Mouse (Mus musculus): ENCODE measurements around the gene C530025M09Rik. TPM values are rescaled to one million over a fixed set of nuclear protein-coding genes. Genes with fewer than 3 reads are reported as not detected.

Gene C530025M09Rik
- total and polyA plus RNA-seq, 3 experiments, result not detected

GRCm38 (mm10) chr2:149804599-149805140 is 26.3 kb downstream of the C530025M09Rik start:
- no peak for DNase-seq (ENCODE audit: extremely low read depth)
- Histone ChIP-seq H3K36me3 (replicated peaks in 1 of 2; ENCODE audit: control insufficient read depth in 1 of 2, insufficient read depth in 1 of 2, low read length in 1 of 2) (no peaks in the 10 kb centered on the region), H3K4me1 (ENCODE audit: control insufficient read depth in 1 of 2, insufficient read depth in 2 of 2) (no peaks in the 10 kb centered on the region), H3K4me3 (replicated peaks in 1 of 3; ENCODE audit: low read depth in 2 of 3, low read length in 2 of 3, poor library complexity in 1 of 3) (no peak overlapping the region), H3K4me2 (ENCODE audit: insufficient read depth, low read depth, poor library complexity, severe bottlenecking) (no peak overlapping the region), H3K9ac (ENCODE audit: insufficient read depth, low read depth) (no peak overlapping the region), H3K9me3 (replicated peaks; ENCODE audit: low read length) (no peaks in the 10 kb centered on the region), H3K79me2 (replicated peaks; ENCODE audit: control insufficient read depth, extremely low read depth, insufficient read depth, poor library complexity, severe bottlenecking) (no peaks in the 10 kb centered on the region), H3K27ac (ENCODE audit: insufficient read depth, low read depth) (no peak overlapping the region), H3K27me3 (replicated peaks) (peaks cover 5% of the 10 kb centered on the region)
- dilution Hi-C loops (cut with MboI; ENCODE audit: extremely low pct_ligation_motif_present, extremely low pct_unique_long_range_greater_than_20kb, low sequenced_read_pairs), result no loop called here
- in situ Hi-C loops (cut with MboI; ENCODE audit: low pct_ligation_motif_present, low pct_unique_long_range_greater_than_20kb, low sequenced_read_pairs), result no loop called here
- TF ChIP-seq BHLHE40 (IDR thresholded peaks at IDR 0.05; ENCODE audit: low read depth, low read length), result no peak
- no peak for TF ChIP-seq PAX5 (IDR thresholded peaks at IDR 0.05; ENCODE audit: low read length)
- no peak for TF ChIP-seq MAZ (IDR thresholded peaks at IDR 0.05; ENCODE audit: low read depth, low read length)
- no peak for TF ChIP-seq NELFE (IDR thresholded peaks at IDR 0.05; ENCODE audit: low read depth, low read length)
- no peak for TF ChIP-seq E2F4 (IDR thresholded peaks at IDR 0.05; ENCODE audit: insufficient replicate concordance, low read depth, low read length)
- TF ChIP-seq POLR2A (IDR thresholded peaks at IDR 0.05; ENCODE audit: low read depth, low read length), result no peak
- no peak for TF ChIP-seq ZC3H11A (IDR thresholded peaks at IDR 0.05; ENCODE audit: low read depth, low read length)
- TF ChIP-seq MYC (IDR thresholded peaks at IDR 0.05; ENCODE audit: low read depth, low read length), result no peak
- TF ChIP-seq MXI1 (IDR thresholded peaks at IDR 0.05; ENCODE audit: low read depth, low read length), result no peak
- TF ChIP-seq USF2 (conservative IDR thresholded peaks at IDR 0.05; ENCODE audit: low read depth, low read length), result no peak
- no peak for TF ChIP-seq JUND (conservative IDR thresholded peaks at IDR 0.05; ENCODE audit: low read depth, low read length)
- no peak for TF ChIP-seq NRF1 (IDR thresholded peaks at IDR 0.05; ENCODE audit: low read depth, low read length)
- TF ChIP-seq SMC3 (IDR thresholded peaks at IDR 0.05; ENCODE audit: low read depth, low read length), result no peak
- TF ChIP-seq CHD2 (IDR thresholded peaks at IDR 0.05; ENCODE audit: low read length), result no peak
- TF ChIP-seq RCOR1 (conservative IDR thresholded peaks at IDR 0.05; ENCODE audit: low read depth, low read length), result no peak
- TF ChIP-seq UBTF (IDR thresholded peaks at IDR 0.05; ENCODE audit: low read depth, low read length), result no peak
- TF ChIP-seq EP300 (IDR thresholded peaks at IDR 0.05; ENCODE audit: low read length), result no peak
- TF ChIP-seq CTCF (conservative IDR thresholded peaks at IDR 0.05 in 1 of 2, IDR thresholded peaks at IDR 0.05 in 1 of 2; ENCODE audit: low read depth in 2 of 2, low read length in 2 of 2), result no peak
- TF ChIP-seq GABPA (IDR thresholded peaks at IDR 0.05; ENCODE audit: insufficient replicate concordance, low read depth, low read length), result no peak

- no peak overlapping the region for H3K27ac ChIP-seq (ENCODE audit: insufficient read depth, low read depth)
- H3K4me3 ChIP-seq (replicated peaks in 1 of 3; ENCODE audit: low read depth in 2 of 3, low read length in 2 of 3, poor library complexity in 1 of 3), result no peak overlapping the region
- DNase-seq (ENCODE audit: extremely low read depth), result no peak
- H3K4me1 ChIP-seq (ENCODE audit: control insufficient read depth in 1 of 2, insufficient read depth in 2 of 2), result no peaks in the 10 kb centered on the region
- H3K27me3 ChIP-seq (replicated peaks), result peaks cover 1% of the 10 kb centered on the region
- dilution Hi-C loops (cut with MboI; ENCODE audit: extremely low pct_ligation_motif_present, extremely low pct_unique_long_range_greater_than_20kb, low sequenced_read_pairs) (no loop called here), in situ Hi-C loops (cut with MboI; ENCODE audit: low pct_ligation_motif_present, low pct_unique_long_range_greater_than_20kb, low sequenced_read_pairs) (no loop called here)
- H3K36me3 ChIP-seq (replicated peaks in 1 of 2; ENCODE audit: control insufficient read depth in 1 of 2, insufficient read depth in 1 of 2, low read length in 1 of 2), result no peaks in the 10 kb centered on the region
- no peak overlapping the region for H3K9ac ChIP-seq (ENCODE audit: insufficient read depth, low read depth)
- H3K79me2 ChIP-seq (replicated peaks; ENCODE audit: control insufficient read depth, extremely low read depth, insufficient read depth, poor library complexity, severe bottlenecking), result no peaks in the 10 kb centered on the region
- H3K9me3 ChIP-seq (replicated peaks; ENCODE audit: low read length), result no peaks in the 10 kb centered on the region
- TF ChIP-seq USF2 (conservative IDR thresholded peaks at IDR 0.05; ENCODE audit: low read depth, low read length), result no peak
- TF ChIP-seq EP300 (IDR thresholded peaks at IDR 0.05; ENCODE audit: low read length), result no peak
- no peak for TF ChIP-seq MAZ (IDR thresholded peaks at IDR 0.05; ENCODE audit: low read depth, low read length)
- no peak for TF ChIP-seq NELFE (IDR thresholded peaks at IDR 0.05; ENCODE audit: low read depth, low read length)
- TF ChIP-seq CHD2 (IDR thresholded peaks at IDR 0.05; ENCODE audit: low read length), result no peak
- no peak for TF ChIP-seq TBP (conservative IDR thresholded peaks at IDR 0.05; ENCODE audit: low read depth, low read length)
- no peak for TF ChIP-seq JUN (IDR thresholded peaks at IDR 0.05; ENCODE audit: insufficient read depth, low read depth, low read length)
- no peak for TF ChIP-seq RAD21 (IDR thresholded peaks at IDR 0.05; ENCODE audit: low read depth, low read length)
- TF ChIP-seq KAT2A (IDR thresholded peaks at IDR 0.05; ENCODE audit: insufficient replicate concordance, low read length), result no peak
- TF ChIP-seq HCFC1 (IDR thresholded peaks at IDR 0.05; ENCODE audit: low read depth, low read length), result no peak
- TF ChIP-seq GABPA (IDR thresholded peaks at IDR 0.05; ENCODE audit: insufficient replicate concordance, low read depth, low read length), result no peak
- TF ChIP-seq IRF4 (IDR thresholded peaks at IDR 0.05; ENCODE audit: low read depth, low read length), result no peak
- TF ChIP-seq USF1 (IDR thresholded peaks at IDR 0.05; ENCODE audit: low read depth, low read length), result no peak
- H3K4me2 ChIP-seq (ENCODE audit: insufficient read depth, low read depth, poor library complexity, severe bottlenecking), result no peak overlapping the region
Observed at GRCm38 (mm10) chr2:149798613-149799012, 32.4 kb downstream of the C530025M09Rik start.

Data from CH12.LX (cell line).